Mouse (Mus musculus): ENCODE results near the gene Tead1.

GRCm38 (mm10) chr7:112706756-112707155 is 27.6 kb downstream of the Tead1 start:
- TF ChIP-seq MAX (IDR thresholded peaks at IDR 0.05): no peak
- no peak for TF ChIP-seq CTCF (IDR thresholded peaks at IDR 0.05; ENCODE audit: control insufficient read depth, insufficient read depth, insufficient read length)
- no peak for TF ChIP-seq USF1 (IDR thresholded peaks at IDR 0.05; ENCODE audit: low read depth)

Data from C2C12 (cell line).